Mouse (Mus musculus): ENCODE results near the gene Amtn. TPM values are rescaled to one million over a fixed set of nuclear protein-coding genes. Genes with fewer than 3 reads are reported as not detected.
"Not testable (repeated sequence)": the region's sequence is repeated elsewhere in the genome, so short reads cannot be mapped to it uniquely, and the experiment has no call there.

The Amtn gene
- not detected for total RNA-seq (2021)
- long read RNA-seq, experiment 1 = 0 reads
- long read RNA-seq, experiment 2 = 0 reads

DNA sequence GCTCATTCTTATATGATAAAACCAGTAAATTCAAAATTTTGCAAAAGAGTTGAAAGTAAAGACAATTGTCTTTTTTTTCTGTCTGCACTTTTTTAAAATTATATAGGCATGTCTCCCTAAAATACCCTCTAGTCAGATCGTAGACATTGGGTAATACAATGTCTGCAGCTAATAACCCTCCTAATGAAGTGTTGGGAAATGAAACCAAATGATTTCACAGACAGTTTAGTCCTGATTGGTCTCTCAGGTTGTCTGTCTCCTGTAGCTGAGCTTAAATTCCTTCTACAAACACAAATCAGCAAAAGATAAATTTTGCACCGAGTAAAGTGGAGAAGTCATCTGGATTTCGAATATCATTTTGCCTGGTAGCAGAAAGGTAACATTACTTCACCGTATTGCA is at the start of gene Amtn:
Amtn (plus strand) TSS at position 301 of the 400 bp plus-strand sequence.
- Histone ChIP-seq H3K27ac (no peak within 1 kb of the TSS), H3K4me3 (no peak within 1 kb of the TSS)
- intact Hi-C loops (cut with DNase I) = no loop called here
- DNase-seq (ENCODE audit: extremely low spot score in 1 of 2, low spot score in 2 of 2) = no peak
- no peak for TF ChIP-seq CTCF (IDR thresholded peaks at IDR 0.05)

- not testable (repeated sequence) for H3K4me3 ChIP-seq; DNase-seq (ENCODE audit: extremely low spot score in 1 of 2, low spot score in 2 of 2)
- intact Hi-C loops (cut with DNase I) = loop anchor here (10.0 kb wide), 1 partner anchor 234 kb away; the partner anchor contains the start of gene Gm11116
Observed at GRCm38 (mm10) chr5:88348533-88348932, 27.4 kb upstream of the Amtn start.

GRCm38 (mm10) chr5:88364768-88365167 is 11.1 kb upstream of the Amtn start:
- H3K4me3 ChIP-seq = no peak overlapping the region
- TF ChIP-seq CTCF (IDR thresholded peaks at IDR 0.05) = peak; percentile 70
- DNase-seq (ENCODE audit: extremely low spot score in 1 of 2, low spot score in 2 of 2) = peak; percentile 23 to 46
- H3K27ac ChIP-seq = no peak overlapping the region
- intact Hi-C loops (cut with DNase I) = loop anchor here (5.0 kb wide), 1 partner anchor 582 kb away; no protein-coding TSS in a partner anchor

More at GRCm38 (mm10) chr5:88348533-88348932, 27.4 kb upstream of the Amtn start:
- not testable (repeated sequence) for H3K27ac ChIP-seq

- Histone ChIP-seq H3K4me3 (no peak overlapping the region), H3K27ac (no peak overlapping the region)
- no peak for DNase-seq (ENCODE audit: extremely low spot score in 1 of 2, low spot score in 2 of 2)
- intact Hi-C loops (cut with DNase I) = loop anchor here (5.0 kb wide), 1 partner anchor 585 kb away; no protein-coding TSS in a partner anchor
- no peak for TF ChIP-seq CTCF (IDR thresholded peaks at IDR 0.05)
Observed at GRCm38 (mm10) chr5:88366886-88367285, 9.0 kb upstream of the Amtn start.

GRCm38 (mm10) chr5:88370578-88371232 is 5.2 kb upstream of the Amtn start:
- no peak overlapping the region for H3K27ac ChIP-seq
- intact Hi-C loops (cut with DNase I) = no loop called here
- TF ChIP-seq CTCF (IDR thresholded peaks at IDR 0.05) = no peak
- H3K4me3 ChIP-seq = no peak overlapping the region
- no peak for DNase-seq (ENCODE audit: extremely low spot score in 1 of 2, low spot score in 2 of 2)

GRCm38 (mm10) chr5:88372563-88372962 is 3.3 kb upstream of the Amtn start:
- TF ChIP-seq CTCF (IDR thresholded peaks at IDR 0.05) = no peak
- intact Hi-C loops (cut with DNase I) = no loop called here
- no peak overlapping the region for H3K27ac ChIP-seq

DNA sequence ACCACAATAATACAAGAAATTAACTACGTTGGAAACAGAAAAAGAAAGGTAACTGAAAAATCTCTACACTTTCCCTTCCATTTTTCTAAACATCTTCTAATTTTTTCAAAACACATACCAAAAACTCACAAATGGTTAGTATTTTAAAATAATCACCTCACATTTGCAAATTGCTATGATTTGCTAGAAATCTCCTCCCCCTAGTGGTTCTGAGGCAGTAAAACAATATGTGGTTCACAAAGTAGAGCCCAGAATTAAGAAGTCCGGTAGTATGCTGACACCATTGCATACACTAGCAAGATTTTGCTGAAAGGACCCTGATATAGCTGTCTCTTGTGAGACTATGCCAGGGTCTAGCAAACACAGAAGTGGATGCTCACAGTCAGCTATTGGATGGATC is 16.1 kb downstream of the Amtn start:
- not testable (repeated sequence) for H3K27ac ChIP-seq; H3K4me3 ChIP-seq; DNase-seq (ENCODE audit: extremely low spot score in 1 of 2, low spot score in 2 of 2)
- TF ChIP-seq CTCF (IDR thresholded peaks at IDR 0.05) = peak; percentile 46
- intact Hi-C loops (cut with DNase I) = loop anchor here (10.0 kb wide), 1 partner anchor 607 kb away; no protein-coding TSS in a partner anchor

More at GRCm38 (mm10) chr5:88372563-88372962, 3.3 kb upstream of the Amtn start:
- no peak for DNase-seq (ENCODE audit: extremely low spot score in 1 of 2, low spot score in 2 of 2)
- H3K4me3 ChIP-seq = no peak overlapping the region

DNA sequence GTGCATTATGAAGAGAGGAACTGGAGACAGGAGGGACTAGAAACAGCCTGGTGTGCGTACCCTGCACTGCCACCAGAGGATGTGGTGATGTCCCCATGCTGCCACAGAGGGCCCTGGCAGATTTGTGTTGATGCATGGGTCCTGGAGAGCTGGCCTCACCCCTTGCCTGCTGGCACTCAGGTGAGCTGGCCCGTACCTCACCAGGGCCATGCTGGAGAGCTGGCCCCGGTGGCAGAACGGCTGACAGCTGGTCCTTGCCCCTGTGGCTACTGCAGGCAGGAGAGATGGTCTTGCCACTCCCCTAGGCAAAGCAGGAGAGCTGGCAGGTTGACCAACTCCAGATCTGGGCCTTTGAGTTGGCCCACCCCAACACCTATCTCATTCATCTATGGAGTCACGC is 22.7 kb downstream of the Amtn start:
- no peak overlapping the region for H3K27ac ChIP-seq
- no peak for DNase-seq (ENCODE audit: extremely low spot score in 1 of 2, low spot score in 2 of 2)
- no peak overlapping the region for H3K4me3 ChIP-seq
- intact Hi-C loops (cut with DNase I) = loop anchor here (10.0 kb wide), 1 partner anchor 614 kb away; no protein-coding TSS in a partner anchor
- no peak for TF ChIP-seq CTCF (IDR thresholded peaks at IDR 0.05)

GRCm38 (mm10) chr5:88399849-88400248 is 23.9 kb downstream of the Amtn start:
- Histone ChIP-seq H3K27ac (no peak overlapping the region), H3K4me3 (no peak overlapping the region)
- DNase-seq (ENCODE audit: extremely low spot score in 1 of 2, low spot score in 2 of 2) = peak; percentile 59 to 81
- intact Hi-C loops (cut with DNase I) = loop anchor here (10.0 kb wide), 2 partner anchors 615 to 1545 kb away; no protein-coding TSS in a partner anchor
- peak; percentile 76 for TF ChIP-seq CTCF (IDR thresholded peaks at IDR 0.05)

- Histone ChIP-seq H3K27ac (no peak overlapping the region), H3K4me3 (no peak overlapping the region)
- intact Hi-C loops (cut with DNase I) = loop anchor here (10.0 kb wide), 1 partner anchor 1547 kb away; no protein-coding TSS in a partner anchor
- no peak for TF ChIP-seq CTCF (IDR thresholded peaks at IDR 0.05)
- no peak for DNase-seq (ENCODE audit: extremely low spot score in 1 of 2, low spot score in 2 of 2)
Observed at GRCm38 (mm10) chr5:88401464-88401863, 25.6 kb downstream of the Amtn start.

DNA sequence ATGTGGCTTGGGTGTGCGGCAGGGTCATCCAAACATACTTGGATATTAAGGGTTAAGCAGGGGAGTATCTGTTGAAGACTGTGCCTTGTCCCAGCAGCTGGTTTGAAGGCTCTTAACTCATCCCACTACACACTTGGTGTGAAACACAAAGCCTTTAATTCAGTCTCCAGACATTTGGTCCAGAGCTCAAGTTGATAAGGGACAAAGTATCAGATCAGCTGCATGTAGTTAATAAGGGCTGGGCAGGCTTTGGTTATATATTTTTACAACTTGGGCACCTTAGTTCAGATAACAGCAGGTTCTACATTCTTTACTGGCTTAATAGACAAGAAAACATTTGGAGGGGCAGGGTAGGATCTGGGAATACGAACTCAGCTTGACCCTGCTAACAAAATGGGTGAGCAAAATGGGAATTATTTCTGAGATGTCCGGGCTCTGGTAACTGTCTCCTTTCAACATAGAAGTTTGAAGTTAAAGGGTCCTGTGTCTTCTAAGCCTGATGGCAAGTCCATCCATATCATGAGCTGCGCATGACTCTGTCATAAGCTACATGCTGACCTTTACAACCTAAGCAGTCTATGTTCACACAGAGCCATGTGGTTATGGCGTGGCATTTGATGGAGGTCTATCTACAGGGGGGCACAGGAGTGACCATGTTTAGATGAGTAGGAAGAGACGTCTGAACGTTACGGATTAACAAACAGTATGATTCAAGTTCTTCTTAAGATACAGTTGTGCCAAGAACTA is 44.6 kb downstream of the Amtn start:
- DNase-seq (ENCODE audit: extremely low spot score in 1 of 2, low spot score in 2 of 2) = no peak
- intact Hi-C loops (cut with DNase I) = no loop called here

GRCm38 (mm10) chr5:88424892-88425291 is 49.0 kb downstream of the Amtn start:
- H3K27ac ChIP-seq; intact Hi-C loops (cut with DNase I); H3K4me3 ChIP-seq: not testable (repeated sequence)
- peak; percentile 6 to 9 for DNase-seq (ENCODE audit: extremely low spot score in 1 of 2, low spot score in 2 of 2)

More for the DNA sequence above, 44.6 kb downstream of the Amtn start:
- Histone ChIP-seq H3K4me3 (no peak overlapping the region), H3K27ac (no peak overlapping the region)
- TF ChIP-seq CTCF (IDR thresholded peaks at IDR 0.05) = no peak

Data from left cerebral cortex, adult 2 months (tissue).